Mouse (Mus musculus) embryonic facial prominence, embryonic 10.5 days (tissue): ENCODE measurements around the gene Lsamp. TPM values are rescaled to one million over a fixed set of nuclear protein-coding genes. Genes with fewer than 3 reads are reported as not detected.

ENCODE experiments used
- DNase-seq: peaks from one replicate; pipeline ENCODE4 v3.0.0-alpha.2; 2017; ENCODE audit warnings: low spot score
- H3K27ac ChIP-seq: fragments of 300-500 bp; sonication (generic); replicated peaks from 2 replicates; pipeline ENCODE4 v1.5.1; 2016; ENCODE audit warnings: mild to moderate bottlenecking
- H3K27me3 ChIP-seq: fragments of 300-500 bp; sonication (generic); replicated peaks from 2 replicates; pipeline ENCODE4 v1.6.1; 2016; ENCODE audit warnings: low read depth, mild to moderate bottlenecking; ENCODE audit not compliant: poor library complexity, severe bottlenecking
- H3K36me3 ChIP-seq: fragments of 300-500 bp; sonication (generic); replicated peaks from 2 replicates; pipeline ENCODE4 v1.6.1; 2016; ENCODE audit warnings: mild to moderate bottlenecking, moderate library complexity
- H3K4me1 ChIP-seq: fragments of 300-500 bp; sonication (generic); 2 replicates; pipeline ENCODE4 v1.6.1; 2016
- H3K4me3 ChIP-seq: fragments of 300-500 bp; sonication (generic); 2 replicates; pipeline ENCODE4 v1.5.1; 2016; ENCODE audit warnings: mild to moderate bottlenecking, moderate library complexity
- H3K9me3 ChIP-seq: fragments of 300-500 bp; sonication (generic); 2 replicates; pipeline ENCODE4 v1.6.1; 2016; ENCODE audit warnings: mild to moderate bottlenecking
- WGBS: fragments of 180-500 bp; shearing (Covaris S2); methylation state at CpG from one replicate; pipeline ENCODE4 v1.1.7; 2016; 5-methylcytosine and 5-hydroxymethylcytosine counted together
- polyA plus RNA-seq: library from polyadenylated mRNA; unstranded; fragments of >200 nt; fragmentation: Nextera tagmentation; extraction: Ambion mirVana; gene quantifications from 2 replicates; pipeline ENCODE4 v1.2.1, GENCODE M21; 2016

Lsamp gene
- polyA plus RNA-seq, 1 experiment from 2014 or later, result 6.3 TPM

DNA sequence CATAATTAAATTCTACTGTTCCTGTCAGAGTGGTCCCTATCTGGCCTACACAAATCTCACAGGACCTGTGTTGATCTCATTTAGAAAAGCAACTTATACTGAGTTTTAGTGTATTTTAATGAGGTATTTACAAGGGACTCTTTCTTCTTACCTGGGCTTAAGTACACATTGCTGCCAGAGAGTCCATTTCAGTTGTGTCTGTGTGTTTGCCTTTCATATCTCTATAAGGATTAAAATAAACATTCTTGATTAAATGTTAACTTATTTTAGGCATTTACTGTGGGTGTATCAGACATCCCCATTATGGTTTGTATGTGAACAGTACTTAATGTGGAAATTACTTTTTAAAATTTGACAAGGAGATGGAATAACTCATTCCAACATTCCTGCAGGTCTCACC, 963.9 kb downstream of the Lsamp start:
- Histone ChIP-seq H3K4me3 (no peak overlapping the region), H3K36me3 (no peaks in the 10 kb centered on the region), H3K27me3 (no peaks in the 10 kb centered on the region), H3K4me1 (no peaks in the 10 kb centered on the region), H3K9me3 (no peaks in the 10 kb centered on the region), H3K27ac (no peak overlapping the region)
- no peak for DNase-seq

DNA sequence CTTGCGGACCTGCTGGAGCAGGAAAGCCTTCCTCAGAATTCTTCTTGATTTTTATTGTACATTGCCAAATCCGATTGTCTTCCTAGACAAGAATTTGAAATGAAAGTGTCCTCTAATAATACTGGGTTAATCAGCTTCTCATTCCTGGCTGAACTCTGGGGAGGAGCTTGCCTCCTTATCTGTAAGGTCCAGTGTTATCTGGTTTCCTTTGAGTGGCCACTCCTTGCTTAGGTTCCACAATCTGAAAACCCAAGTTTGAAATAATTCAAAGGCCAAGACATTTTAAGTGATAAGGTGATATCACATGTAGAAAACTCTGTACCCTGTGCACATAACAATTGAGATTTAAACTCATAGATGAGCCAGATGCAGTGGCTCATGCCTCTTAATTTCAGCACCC, 975.0 kb downstream of the Lsamp start:
- H3K4me1 ChIP-seq, result no peaks in the 10 kb centered on the region
- no peak overlapping the region for H3K27ac ChIP-seq
- no peaks in the 10 kb centered on the region for H3K27me3 ChIP-seq
- no peak for DNase-seq
- H3K9me3 ChIP-seq, result no peaks in the 10 kb centered on the region
- no peak overlapping the region for H3K4me3 ChIP-seq
- WGBS, result 88% methylated on average over 2 of the region's 2 CpGs
- H3K36me3 ChIP-seq, result no peaks in the 10 kb centered on the region

DNA sequence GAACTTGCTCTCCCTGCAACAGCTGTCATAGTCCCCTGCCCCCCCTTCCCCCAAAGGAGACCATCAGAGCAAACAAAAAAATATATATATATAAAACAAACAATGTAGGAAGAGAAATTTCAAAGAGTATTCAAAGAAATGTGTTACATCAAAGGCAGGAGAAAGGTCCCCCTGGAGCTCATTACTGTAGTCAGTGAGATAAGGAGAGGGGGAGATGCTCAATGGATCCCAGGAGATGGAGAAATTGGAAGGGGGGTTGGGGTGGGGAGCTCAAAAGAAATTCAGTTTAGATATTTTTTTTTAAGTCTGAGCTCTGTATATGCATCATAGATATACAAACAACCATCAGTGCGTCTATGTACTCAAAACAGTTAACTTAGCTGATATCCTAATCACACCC, 976.4 kb downstream of the Lsamp start:
- no peak for DNase-seq
- Histone ChIP-seq H3K36me3 (no peaks in the 10 kb centered on the region), H3K27me3 (no peaks in the 10 kb centered on the region), H3K27ac (no peak overlapping the region), H3K9me3 (no peaks in the 10 kb centered on the region), H3K4me3 (no peak overlapping the region), H3K4me1 (no peaks in the 10 kb centered on the region)
- 81% methylated on average over 1 of the region's 1 CpGs for WGBS

DNA sequence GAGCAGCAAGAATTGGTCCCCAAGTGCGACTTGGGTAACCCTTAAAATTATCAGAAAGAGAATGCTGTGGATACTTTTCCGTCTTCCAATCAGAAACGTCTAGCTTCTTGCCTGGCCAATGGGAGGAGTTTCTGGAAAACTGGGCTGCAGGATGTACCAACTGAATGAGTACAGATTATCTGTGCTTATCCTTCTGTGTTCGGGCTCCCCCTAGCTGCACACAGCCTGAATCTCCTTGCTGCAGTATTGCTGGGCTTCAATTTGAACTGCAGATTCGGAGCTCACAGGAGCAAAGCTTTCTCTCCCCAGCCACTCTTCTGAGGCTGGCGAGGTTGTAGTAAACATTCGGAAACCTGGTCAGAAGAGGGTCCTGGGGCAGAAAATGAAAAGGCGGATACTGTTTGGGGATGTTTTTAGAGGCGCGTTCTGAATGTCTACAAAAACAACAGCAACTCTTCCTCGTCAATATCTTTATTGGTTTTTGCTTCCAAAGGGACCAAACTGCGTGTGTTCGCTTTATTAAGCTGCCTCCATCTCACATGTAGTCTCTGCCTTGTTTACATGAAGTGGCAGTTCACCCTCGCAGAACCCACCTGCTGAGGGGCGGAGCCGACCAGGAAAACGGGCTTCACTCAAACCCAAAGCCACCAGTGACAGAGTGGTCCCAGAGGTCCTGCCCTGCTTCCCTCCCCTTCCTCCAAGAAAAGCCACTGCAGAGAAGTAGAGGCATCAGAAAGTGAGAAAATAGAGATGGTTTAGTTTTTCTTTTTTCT, 984.1 kb downstream of the Lsamp start:
- Histone ChIP-seq H3K27ac (no peak overlapping the region), H3K4me3 (peak overlapping the region; percentile 47), H3K27me3 (0 out of 2 replicates have a peak, but pooled peaks cover 4% of the 10 kb centered on the region), H3K4me1 (peaks cover 5% of the 10 kb centered on the region; the same call in 1 of the 2 replicates), H3K9me3 (no peaks in the 10 kb centered on the region), H3K36me3 (no peaks in the 10 kb centered on the region)
- WGBS, result 22% methylated on average over 17 of the region's 17 CpGs
- DNase-seq, result peak; percentile 81

DNA sequence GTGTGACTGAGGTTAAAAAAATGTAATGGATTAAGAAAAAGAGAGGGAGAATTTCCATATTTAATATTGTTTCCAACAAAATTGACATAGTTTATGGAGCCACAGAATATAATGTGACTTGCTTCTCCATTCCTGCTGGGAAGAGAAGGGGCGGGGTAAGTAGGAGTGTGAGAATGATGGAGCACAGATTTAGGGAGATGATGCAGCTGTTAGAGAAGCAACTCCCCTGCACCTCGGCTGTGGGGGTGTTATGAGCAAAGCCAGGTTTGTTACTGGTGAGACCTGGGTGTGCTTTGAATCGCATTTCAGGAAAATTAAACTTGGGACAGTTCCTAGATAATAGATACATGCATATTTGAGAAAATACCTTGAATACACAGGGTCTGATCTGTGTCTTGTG, 987.2 kb downstream of the Lsamp start:
- DNase-seq, result no peak
- Histone ChIP-seq H3K36me3 (no peaks in the 10 kb centered on the region), H3K4me1 (peaks cover 5% of the 10 kb centered on the region; the same call in 1 of the 2 replicates), H3K4me3 (no peak overlapping the region), H3K27ac (no peak overlapping the region), H3K27me3 (0 out of 2 replicates have a peak, but pooled peaks cover 4% of the 10 kb centered on the region), H3K9me3 (no peaks in the 10 kb centered on the region)
- WGBS, result 78% methylated on average over 3 of the region's 3 CpGs

DNA sequence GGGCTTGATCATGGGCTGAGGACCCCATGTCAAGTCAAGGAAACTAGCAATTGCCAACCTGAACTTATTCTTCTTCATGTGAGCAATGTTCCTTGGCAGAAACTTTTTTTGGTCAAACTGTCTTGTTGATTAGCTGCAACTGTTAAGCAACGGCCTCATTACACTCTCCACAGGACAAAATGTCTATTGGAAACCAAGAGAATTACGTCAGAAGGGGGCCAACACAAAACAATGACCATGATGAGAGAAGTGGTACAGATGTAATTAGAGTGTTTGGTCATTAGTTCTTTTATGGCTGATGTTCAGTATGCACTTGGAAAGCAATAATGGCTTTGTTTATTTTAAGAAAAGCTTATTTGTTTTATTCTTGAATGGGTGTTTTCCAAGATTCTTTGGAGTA, 989.9 kb downstream of the Lsamp start:
- Histone ChIP-seq H3K27ac (no peak overlapping the region), H3K4me1 (no peaks in the 10 kb centered on the region), H3K9me3 (no peaks in the 10 kb centered on the region), H3K4me3 (no peak overlapping the region), H3K27me3 (no peaks in the 10 kb centered on the region), H3K36me3 (no peaks in the 10 kb centered on the region)
- no peak for DNase-seq
- WGBS, result 65% methylated on average over 2 of the region's 2 CpGs

DNA sequence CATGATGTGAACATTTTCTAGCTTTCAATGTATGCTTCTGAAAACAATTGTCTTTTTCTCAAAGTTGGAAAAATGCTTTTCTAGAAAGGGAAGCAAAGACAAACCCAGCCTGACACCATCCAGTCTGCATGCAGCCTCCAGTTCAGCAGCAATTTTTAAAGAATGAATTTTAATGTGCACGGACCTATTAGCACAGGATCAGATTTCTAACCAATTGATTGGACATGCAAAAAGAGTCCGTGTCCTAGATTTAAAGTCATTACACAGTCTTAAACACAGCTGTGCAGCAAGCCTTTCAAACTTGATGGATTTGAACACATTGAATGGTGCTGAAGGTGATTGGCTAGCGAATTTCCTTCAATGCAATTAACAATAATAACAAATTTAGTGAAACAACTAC, 998.9 kb downstream of the Lsamp start:
- Histone ChIP-seq H3K27ac (no peak overlapping the region), H3K4me3 (no peak overlapping the region), H3K4me1 (no peaks in the 10 kb centered on the region), H3K36me3 (no peaks in the 10 kb centered on the region), H3K9me3 (no peaks in the 10 kb centered on the region), H3K27me3 (no peaks in the 10 kb centered on the region)
- WGBS, result 60% methylated on average over 3 of the region's 3 CpGs
- DNase-seq, result no peak

DNA sequence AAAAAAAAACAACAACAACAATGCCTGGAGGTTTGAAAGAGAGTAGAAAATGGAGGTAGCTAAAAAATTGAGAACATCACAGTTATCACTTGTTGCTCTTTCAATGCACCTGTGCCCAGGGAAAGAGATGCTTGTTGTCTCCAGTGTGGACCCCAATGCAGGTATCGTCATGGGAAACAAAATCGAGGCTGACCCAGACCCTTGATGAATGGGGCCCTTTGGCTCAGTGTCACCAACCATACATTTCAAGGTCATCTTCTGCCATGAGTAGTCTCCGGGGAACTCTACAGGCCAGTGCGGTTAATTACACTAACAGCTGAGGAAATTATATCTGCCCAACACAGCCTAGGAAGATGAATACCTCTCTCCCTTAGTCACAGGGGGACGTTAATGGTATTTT, 1023.4 kb downstream of the Lsamp start:
- Histone ChIP-seq H3K4me3 (no peak overlapping the region), H3K27me3 (no peaks in the 10 kb centered on the region), H3K9me3 (no peaks in the 10 kb centered on the region), H3K4me1 (no peaks in the 10 kb centered on the region), H3K27ac (no peak overlapping the region), H3K36me3 (no peaks in the 10 kb centered on the region)
- DNase-seq, result no peak
- WGBS, result 78% methylated on average over 5 of the region's 5 CpGs

DNA sequence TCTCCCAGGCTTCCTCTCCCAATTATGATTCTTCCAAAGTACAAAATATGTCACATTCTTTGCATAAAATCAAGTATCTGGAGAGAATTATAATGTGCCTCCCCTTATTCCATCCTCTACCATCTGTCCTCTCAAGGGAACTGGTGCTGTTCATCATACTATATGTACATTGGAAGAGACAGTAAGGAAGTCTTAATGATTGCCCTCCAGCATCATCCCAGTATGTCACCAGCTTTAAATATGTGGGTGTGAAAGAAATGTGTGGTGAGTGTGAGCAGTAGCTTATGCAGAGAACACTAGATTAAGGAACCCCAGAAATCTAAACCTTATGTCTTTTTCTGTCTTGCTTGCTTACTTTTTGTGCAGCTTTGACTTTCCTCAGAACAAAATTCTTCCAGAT, 1050.6 kb downstream of the Lsamp start:
- Histone ChIP-seq H3K4me3 (no peak overlapping the region), H3K9me3 (no peaks in the 10 kb centered on the region), H3K4me1 (no peaks in the 10 kb centered on the region), H3K27ac (no peak overlapping the region), H3K27me3 (no peaks in the 10 kb centered on the region), H3K36me3 (no peaks in the 10 kb centered on the region)
- DNase-seq, result no peak

DNA sequence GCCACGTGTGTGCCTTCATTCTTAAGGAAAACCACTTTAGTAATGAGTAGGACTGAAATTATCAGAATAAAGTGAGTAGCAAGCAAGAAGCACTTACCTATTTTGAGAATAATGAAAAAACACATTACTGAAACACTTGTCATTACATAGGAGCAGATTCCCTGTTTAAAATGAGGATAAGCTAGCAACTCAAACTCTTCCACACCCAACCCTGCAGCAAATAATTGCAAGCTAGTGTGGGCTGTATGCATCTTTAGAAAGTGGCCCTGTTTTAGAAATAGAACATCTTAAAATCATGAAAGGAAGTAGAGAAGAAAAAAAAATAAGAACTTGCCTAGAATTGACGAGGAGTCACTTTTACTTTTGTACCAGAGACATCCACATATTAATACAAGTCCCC, 1057.5 kb downstream of the Lsamp start:
- no peak for DNase-seq
- WGBS, result 75% methylated on average over 2 of the region's 2 CpGs

DNA sequence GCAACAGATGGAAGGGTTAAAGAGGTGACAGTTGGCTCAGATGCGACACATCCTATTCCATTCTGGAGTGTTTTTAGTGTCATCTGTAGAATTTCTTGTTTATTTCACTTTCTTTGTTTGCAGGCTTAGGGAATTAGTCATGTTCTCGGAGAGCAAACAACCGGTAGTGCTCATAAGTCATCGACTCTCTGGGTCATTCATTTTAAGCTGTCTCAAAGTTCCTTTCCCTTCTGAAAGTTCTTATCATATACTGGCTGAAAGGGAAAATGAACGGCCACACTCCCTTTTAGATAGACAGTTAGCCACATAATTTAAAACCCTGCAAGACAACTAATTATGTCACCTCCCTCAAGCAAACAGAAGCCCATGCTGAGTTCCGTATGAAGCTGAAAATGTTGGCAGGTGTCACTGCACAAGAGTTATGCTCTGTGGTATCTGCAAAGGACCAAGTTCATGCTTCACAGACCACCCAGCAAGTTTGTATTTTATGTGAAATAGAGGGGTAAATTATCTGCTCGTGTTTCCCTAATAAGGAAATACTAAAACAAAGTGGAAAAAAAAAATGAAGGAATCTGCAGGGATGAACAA, 1079.2 kb downstream of the Lsamp start:
- no peak overlapping the region for H3K4me3 ChIP-seq
- H3K27ac ChIP-seq, result no peak overlapping the region
- H3K4me1 ChIP-seq, result 0 out of 2 replicates have a peak, but pooled peaks cover 4% of the 10 kb centered on the region
- DNase-seq, result no peak
- no peaks in the 10 kb centered on the region for H3K36me3 ChIP-seq
- no peaks in the 10 kb centered on the region for H3K27me3 ChIP-seq
- 79% methylated on average over 7 of the region's 7 CpGs for WGBS
- no peaks in the 10 kb centered on the region for H3K9me3 ChIP-seq

More for the DNA sequence above, 1057.5 kb downstream of the Lsamp start:
- H3K27ac ChIP-seq, result no peak overlapping the region
- no peaks in the 10 kb centered on the region for H3K36me3 ChIP-seq
- no peak overlapping the region for H3K4me3 ChIP-seq
- no peaks in the 10 kb centered on the region for H3K27me3 ChIP-seq
- no peaks in the 10 kb centered on the region for H3K9me3 ChIP-seq
- H3K4me1 ChIP-seq, result no peaks in the 10 kb centered on the region

DNA sequence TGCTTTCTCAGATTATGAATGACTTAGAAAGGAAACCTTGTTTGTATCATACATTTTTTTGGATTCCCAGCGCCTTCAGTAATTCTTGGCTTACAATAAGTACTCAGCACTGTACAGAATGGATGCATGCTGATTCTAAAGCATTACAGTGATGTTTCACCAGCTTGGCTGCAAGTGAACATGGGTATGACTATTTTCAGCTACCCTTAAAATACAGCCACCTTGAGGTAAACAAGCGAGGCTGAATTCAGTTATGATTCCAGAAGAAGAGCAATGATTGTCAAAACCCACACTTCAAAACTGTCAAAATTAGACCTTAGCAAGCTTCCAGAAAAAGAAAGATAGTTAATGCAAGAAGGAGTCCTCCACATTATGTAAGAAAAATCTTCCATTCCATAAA, 1089.3 kb downstream of the Lsamp start:
- Histone ChIP-seq H3K9me3 (no peaks in the 10 kb centered on the region), H3K27ac (no peak overlapping the region), H3K4me1 (no peaks in the 10 kb centered on the region), H3K4me3 (no peak overlapping the region), H3K36me3 (no peaks in the 10 kb centered on the region), H3K27me3 (no peaks in the 10 kb centered on the region)
- whole genome bisulfite sequencing, result 86% methylated on average over 2 of the region's 2 CpGs
- DNase-seq, result no peak

DNA sequence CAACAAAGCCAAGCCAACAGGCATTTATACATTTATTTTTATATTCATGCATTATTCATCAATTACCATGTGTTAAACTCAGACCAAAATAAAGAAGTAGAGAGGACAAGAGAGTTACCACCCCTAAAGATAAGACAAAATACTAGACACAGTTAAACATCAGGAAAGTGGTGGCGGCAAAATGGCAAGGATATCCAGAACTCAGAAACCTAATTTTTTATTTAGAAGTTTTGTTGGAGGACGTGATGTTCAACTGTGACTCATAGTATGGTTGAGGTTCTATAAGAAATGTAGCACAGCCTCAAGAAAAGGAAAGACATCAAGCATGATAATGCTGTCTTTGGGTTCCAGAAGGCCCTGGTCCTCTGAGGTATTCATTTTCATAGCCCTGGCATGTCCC, 1104.5 kb downstream of the Lsamp start:
- Histone ChIP-seq H3K27me3 (no peaks in the 10 kb centered on the region), H3K4me3 (no peak overlapping the region), H3K36me3 (no peaks in the 10 kb centered on the region), H3K27ac (no peak overlapping the region), H3K4me1 (no peaks in the 10 kb centered on the region), H3K9me3 (no peaks in the 10 kb centered on the region)
- DNase-seq, result no peak
- WGBS, result 85% methylated on average over 2 of the region's 2 CpGs
